Mouse (Mus musculus): ENCODE data around the gene Nrros. TPM values are rescaled to one million over a fixed set of nuclear protein-coding genes. Genes with fewer than 3 reads are reported as not detected.

Gene Nrros
- 0.40 TPM for polyA plus RNA-seq (2014; fragmentation: Illumina TruSeq; extraction: RNeasy Lipid Tissue Mini Kit (QIAGEN cat#74804); ENCODE audit: low read depth, low replicate concordance)

GRCm38 (mm10) chr16:32165281-32165821 is at the start of gene Nrros:
Gene Nrros (minus strand): TSS chr16:32165594.

GRCm38 (mm10) chr16:32179333-32179901 is 14.0 kb upstream of the Nrros start, which contains the start of gene Bex6:
Gene Bex6 (plus strand): TSS chr16:32179823.

GRCm38 (mm10) chr16:32099638-32100150 is 65.7 kb downstream of the Nrros start, which contains the start of the genes Pigx and Cep19:
Gene Pigx (minus strand): TSS chr16:32099740.
Gene Cep19 (plus strand): TSS chr16:32099800.

Other genes starting within 250 kb of the Nrros start
- gene Pigz, start 231.7 kb downstream of the Nrros start, polyA plus RNA-seq (2014; fragmentation: Illumina TruSeq; extraction: RNeasy Lipid Tissue Mini Kit (QIAGEN cat#74804); ENCODE audit: low read depth, low replicate concordance) = not detected
- 4.9 TPM for gene 0610012G03Rik, start 217.1 kb downstream of the Nrros start, polyA plus RNA-seq (2014; fragmentation: Illumina TruSeq; extraction: RNeasy Lipid Tissue Mini Kit (QIAGEN cat#74804); ENCODE audit: low read depth, low replicate concordance)
- gene Ncbp2, start 217.1 kb downstream of the Nrros start, polyA plus RNA-seq (2014; fragmentation: Illumina TruSeq; extraction: RNeasy Lipid Tissue Mini Kit (QIAGEN cat#74804); ENCODE audit: low read depth, low replicate concordance) = 69.7 TPM
- gene Senp5, start 162.3 kb downstream of the Nrros start, polyA plus RNA-seq (2014; fragmentation: Illumina TruSeq; extraction: RNeasy Lipid Tissue Mini Kit (QIAGEN cat#74804); ENCODE audit: low read depth, low replicate concordance) = 24.6 TPM
- 76.3 TPM for gene Pak2, start 86.3 kb downstream of the Nrros start, polyA plus RNA-seq (2014; fragmentation: Illumina TruSeq; extraction: RNeasy Lipid Tissue Mini Kit (QIAGEN cat#74804); ENCODE audit: low read depth, low replicate concordance)
- 86.6 TPM for gene Pigx, start 65.9 kb downstream of the Nrros start, polyA plus RNA-seq (2014; fragmentation: Illumina TruSeq; extraction: RNeasy Lipid Tissue Mini Kit (QIAGEN cat#74804); ENCODE audit: low read depth, low replicate concordance)
- gene Cep19, start 65.8 kb downstream of the Nrros start, polyA plus RNA-seq (2014; fragmentation: Illumina TruSeq; extraction: RNeasy Lipid Tissue Mini Kit (QIAGEN cat#74804); ENCODE audit: low read depth, low replicate concordance) = 36.8 TPM
- not detected for gene Bex6, start 14.2 kb upstream of the Nrros start, polyA plus RNA-seq (2014; fragmentation: Illumina TruSeq; extraction: RNeasy Lipid Tissue Mini Kit (QIAGEN cat#74804); ENCODE audit: low read depth, low replicate concordance)
- 17.9 TPM for gene Fbxo45, start 81.6 kb upstream of the Nrros start, polyA plus RNA-seq (2014; fragmentation: Illumina TruSeq; extraction: RNeasy Lipid Tissue Mini Kit (QIAGEN cat#74804); ENCODE audit: low read depth, low replicate concordance)
- gene Wdr53, start 81.6 kb upstream of the Nrros start, polyA plus RNA-seq (2014; fragmentation: Illumina TruSeq; extraction: RNeasy Lipid Tissue Mini Kit (QIAGEN cat#74804); ENCODE audit: low read depth, low replicate concordance) = 7.8 TPM
- gene Smco1, start 105.9 kb upstream of the Nrros start, polyA plus RNA-seq (2014; fragmentation: Illumina TruSeq; extraction: RNeasy Lipid Tissue Mini Kit (QIAGEN cat#74804); ENCODE audit: low read depth, low replicate concordance) = not detected
- gene Rnf168, start 111.9 kb upstream of the Nrros start, polyA plus RNA-seq (2014; fragmentation: Illumina TruSeq; extraction: RNeasy Lipid Tissue Mini Kit (QIAGEN cat#74804); ENCODE audit: low read depth, low replicate concordance) = 28.3 TPM
- gene Ubxn7, start 166.7 kb upstream of the Nrros start, polyA plus RNA-seq (2014; fragmentation: Illumina TruSeq; extraction: RNeasy Lipid Tissue Mini Kit (QIAGEN cat#74804); ENCODE audit: low read depth, low replicate concordance) = 40.3 TPM
- not detected for gene Tm4sf19, start 234.9 kb upstream of the Nrros start, polyA plus RNA-seq (2014; fragmentation: Illumina TruSeq; extraction: RNeasy Lipid Tissue Mini Kit (QIAGEN cat#74804); ENCODE audit: low read depth, low replicate concordance)

Measured in kidney, adult 10 weeks (tissue).